Mouse (Mus musculus): ENCODE data around the gene Csrnp2. TPM values are rescaled to one million over a fixed set of nuclear protein-coding genes. Genes with fewer than 3 reads are reported as not detected.
A peak's percentile ranks its signal among the peaks of the same experiment; 100 is the strongest.

The Csrnp2 gene
- total and polyA plus RNA-seq, 3 experiments = 2.3 to 3.5 (median 2.3) TPM

DNA sequence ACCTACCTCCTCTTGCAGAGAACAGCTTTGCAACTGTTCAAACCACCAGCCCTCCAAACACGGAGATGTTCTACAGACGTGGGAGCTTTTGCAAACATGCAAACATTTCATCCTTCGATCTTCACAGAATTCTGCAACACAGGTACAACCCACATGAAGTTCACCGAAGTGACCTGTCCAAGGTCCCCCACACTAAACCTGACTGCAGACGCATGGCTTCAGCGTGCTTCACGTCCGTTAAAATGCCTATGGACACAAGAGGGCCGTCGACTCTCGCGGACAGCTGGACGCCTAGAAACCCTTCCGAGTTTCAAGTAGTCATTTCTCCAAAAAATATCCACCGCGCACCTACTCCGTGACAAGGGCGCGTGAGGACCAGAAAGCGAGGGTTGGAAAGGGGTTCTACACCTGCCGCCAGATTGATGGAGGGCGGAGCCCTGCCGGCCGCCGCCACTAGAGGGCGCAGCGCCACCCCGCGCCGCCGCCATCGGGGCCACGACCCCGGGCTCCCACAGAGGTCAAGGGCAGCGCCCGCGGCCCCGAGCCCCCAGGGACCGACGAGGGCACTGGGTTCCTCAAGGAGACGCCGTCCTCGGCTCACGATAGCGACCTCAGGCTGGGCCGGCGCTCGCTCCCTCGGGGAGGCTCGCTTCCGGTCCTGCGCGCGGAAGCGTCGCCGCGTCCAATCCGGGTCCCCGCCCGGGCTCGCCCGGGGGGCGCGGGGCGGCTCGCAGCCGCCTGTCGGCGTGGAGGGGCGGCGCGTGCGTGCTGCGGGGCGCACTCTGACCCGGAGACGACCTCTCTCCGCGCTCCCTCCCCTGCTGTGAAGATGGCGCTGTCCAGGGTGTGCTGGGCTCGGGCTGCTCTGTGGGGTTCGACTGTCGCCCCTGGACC lies 26.7 kb downstream of the Csrnp2 start, which contains the start of gene Letmd1:
Letmd1 (plus strand) TSS at position 729 of the 894 bp plus-strand sequence.
- peak within 1 kb of the TSS; percentile 80 to 96 (median 87) for H3K4me3 ChIP-seq (replicated peaks in 1 of 3; ENCODE audit: low read depth in 2 of 3, low read length in 2 of 3, poor library complexity in 1 of 3)
- peaks cover 9% of the 10 kb centered on the region; the same call in 1 of the 2 replicates for H3K79me2 ChIP-seq (replicated peaks; ENCODE audit: control insufficient read depth, extremely low read depth, insufficient read depth, poor library complexity, severe bottlenecking)
- dilution Hi-C loops (cut with MboI; ENCODE audit: extremely low pct_ligation_motif_present, extremely low pct_unique_long_range_greater_than_20kb, low sequenced_read_pairs) = no loop called here
- H3K4me1 ChIP-seq (ENCODE audit: control insufficient read depth in 1 of 2, insufficient read depth in 2 of 2) = peaks cover 7 to 30% of the 10 kb centered on the region in 2 experiments; a peak in 2 of 4 replicates
- in situ Hi-C loops (cut with MboI; ENCODE audit: low pct_ligation_motif_present, low pct_unique_long_range_greater_than_20kb, low sequenced_read_pairs) = no loop called here
- peak within 1 kb of the TSS; percentile 57 for H3K27ac ChIP-seq (ENCODE audit: insufficient read depth, low read depth)
- no peaks in the 10 kb centered on the region for H3K27me3 ChIP-seq (replicated peaks)
- no peaks in the 10 kb centered on the region for H3K9me3 ChIP-seq (replicated peaks; ENCODE audit: low read length)
- no peak for TF ChIP-seq POLR2AphosphoS2 (IDR thresholded peaks at IDR 0.05; ENCODE audit: low read depth, low read length)
- TF ChIP-seq GABPA (IDR thresholded peaks at IDR 0.05; ENCODE audit: insufficient replicate concordance, low read depth, low read length) = no peak
- no peak for TF ChIP-seq RCOR1 (conservative IDR thresholded peaks at IDR 0.05; ENCODE audit: low read depth, low read length)
- TF ChIP-seq CHD2 (IDR thresholded peaks at IDR 0.05; ENCODE audit: low read length) = no peak
- no peak; the same call in 1 of the 2 replicates for TF ChIP-seq ZMIZ1 (IDR thresholded peaks at IDR 0.05; ENCODE audit: low read depth, low read length)
- TF ChIP-seq ZC3H11A (IDR thresholded peaks at IDR 0.05; ENCODE audit: low read depth, low read length) = no peak
- TF ChIP-seq BHLHE40 (IDR thresholded peaks at IDR 0.05; ENCODE audit: low read depth, low read length) = peak; percentile 48
- TF ChIP-seq JUN (IDR thresholded peaks at IDR 0.05; ENCODE audit: insufficient read depth, low read depth, low read length) = no peak
- no peak for TF ChIP-seq MAFK (IDR thresholded peaks at IDR 0.05; ENCODE audit: insufficient replicate concordance, low read length)
- peak; percentile 81 for TF ChIP-seq NELFE (IDR thresholded peaks at IDR 0.05; ENCODE audit: low read depth, low read length)
- TF ChIP-seq ZKSCAN1 (IDR thresholded peaks at IDR 0.05; ENCODE audit: borderline replicate concordance, low read depth, low read length) = no peak
- TF ChIP-seq KAT2A (IDR thresholded peaks at IDR 0.05; ENCODE audit: insufficient replicate concordance, low read length) = 0 out of 2 replicates have a peak, but pooled peaks have one; percentile 75
- no peak for TF ChIP-seq ZNF384 (IDR thresholded peaks at IDR 0.05; ENCODE audit: low read depth, low read length)
- TF ChIP-seq IRF4 (IDR thresholded peaks at IDR 0.05; ENCODE audit: low read depth, low read length) = peak; percentile 43
- no peak for TF ChIP-seq USF2 (conservative IDR thresholded peaks at IDR 0.05; ENCODE audit: low read depth, low read length)
- peak; percentile 73 for TF ChIP-seq HCFC1 (IDR thresholded peaks at IDR 0.05; ENCODE audit: low read depth, low read length)
- peak; percentile 69; the same call in 1 of the 2 replicates for TF ChIP-seq MXI1 (IDR thresholded peaks at IDR 0.05; ENCODE audit: low read depth, low read length)
- TF ChIP-seq NRF1 (IDR thresholded peaks at IDR 0.05; ENCODE audit: low read depth, low read length) = peak; percentile 90
- TF ChIP-seq USF1 (IDR thresholded peaks at IDR 0.05; ENCODE audit: low read depth, low read length) = no peak
- TF ChIP-seq MAZ (IDR thresholded peaks at IDR 0.05; ENCODE audit: low read depth, low read length) = peak; percentile 34; the same call in 1 of the 2 replicates
- no peak for TF ChIP-seq PAX5 (IDR thresholded peaks at IDR 0.05; ENCODE audit: low read length)
- TF ChIP-seq SMC3 (IDR thresholded peaks at IDR 0.05; ENCODE audit: low read depth, low read length) = peak; percentile 52
- peak; percentile 78 for TF ChIP-seq TCF12 (IDR thresholded peaks at IDR 0.05; ENCODE audit: low read depth, low read length)
- peak; percentile 87 for TF ChIP-seq POLR2A (IDR thresholded peaks at IDR 0.05; ENCODE audit: low read depth, low read length)
- TF ChIP-seq ETS1 (conservative IDR thresholded peaks at IDR 0.05; ENCODE audit: low read depth, low read length) = no peak
- TF ChIP-seq CTCF (conservative IDR thresholded peaks at IDR 0.05 in 1 of 2, IDR thresholded peaks at IDR 0.05 in 1 of 2; ENCODE audit: low read depth in 2 of 2, low read length in 2 of 2) = peak; percentile 55 to 86
- TF ChIP-seq EP300 (IDR thresholded peaks at IDR 0.05; ENCODE audit: low read length) = no peak
- TF ChIP-seq MYC (IDR thresholded peaks at IDR 0.05; ENCODE audit: low read depth, low read length) = no peak
- TF ChIP-seq CHD1 (IDR thresholded peaks at IDR 0.05; ENCODE audit: low read depth, low read length) = no peak
- TF ChIP-seq MAX (IDR thresholded peaks at IDR 0.05; ENCODE audit: low read length) = peak; percentile 42; the same call in 1 of the 2 replicates
- TF ChIP-seq RAD21 (IDR thresholded peaks at IDR 0.05; ENCODE audit: low read depth, low read length) = no peak; the same call in 1 of the 2 replicates
- TF ChIP-seq JUND (conservative IDR thresholded peaks at IDR 0.05; ENCODE audit: low read depth, low read length) = no peak
- peak; percentile 84 for TF ChIP-seq SIN3A (IDR thresholded peaks at IDR 0.05; ENCODE audit: low read length)
- peak; percentile 71; the same call in 1 of the 2 replicates for TF ChIP-seq UBTF (IDR thresholded peaks at IDR 0.05; ENCODE audit: low read depth, low read length)
- TF ChIP-seq E2F4 (IDR thresholded peaks at IDR 0.05; ENCODE audit: insufficient replicate concordance, low read depth, low read length) = no peak
- TF ChIP-seq MEF2A (IDR thresholded peaks at IDR 0.05; ENCODE audit: borderline replicate concordance, low read depth, low read length) = peak; percentile 33; the same call in 1 of the 2 replicates
- TF ChIP-seq TBP (conservative IDR thresholded peaks at IDR 0.05; ENCODE audit: low read depth, low read length) = 0 out of 2 replicates have a peak, but pooled peaks have one; percentile 48
- peak; percentile 88 for TF ChIP-seq ELF1 (IDR thresholded peaks at IDR 0.05; ENCODE audit: low read depth, low read length)
- H3K4me2 ChIP-seq (ENCODE audit: insufficient read depth, low read depth, poor library complexity, severe bottlenecking) = peak within 1 kb of the TSS; percentile 86
- peak within 1 kb of the TSS; percentile 74 for H3K9ac ChIP-seq (ENCODE audit: insufficient read depth, low read depth)
- peak; percentile 80 for DNase-seq (ENCODE audit: extremely low read depth)
- peaks cover 11 to 31% of the 10 kb centered on the region in 2 experiments for H3K36me3 ChIP-seq (replicated peaks in 1 of 2; ENCODE audit: control insufficient read depth in 1 of 2, insufficient read depth in 1 of 2, low read length in 1 of 2)

Measured in CH12.LX (cell line).